Mouse (Mus musculus): ENCODE data around the gene Krt82. TPM values are rescaled to one million over a fixed set of nuclear protein-coding genes. Genes with fewer than 3 reads are reported as not detected.

Gene Krt82
- polyA plus RNA-seq (2017; shearing (Covaris generic)), result not detected

DNA sequence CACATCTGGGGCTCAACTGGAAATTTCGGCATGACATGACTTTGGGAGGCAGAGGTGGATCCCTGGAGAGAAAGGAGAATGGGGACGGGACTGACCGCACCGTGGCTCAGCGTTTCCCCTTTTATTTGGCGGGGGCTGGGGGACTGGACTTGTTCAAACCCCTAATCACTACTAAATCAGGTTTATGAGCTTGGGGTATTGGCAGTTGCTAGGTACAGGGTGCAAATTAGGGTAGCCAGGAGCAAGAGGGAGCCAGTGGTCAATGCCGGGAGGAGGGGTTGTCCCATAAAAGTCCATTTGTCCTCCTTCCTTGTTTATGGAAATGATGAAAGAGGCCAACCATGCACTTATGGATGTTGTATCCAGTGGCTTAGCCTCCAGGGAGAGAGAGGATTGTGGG, at the start of gene Krt82:
Gene Krt82 (minus strand): TSS at position 101 of the 400 bp plus-strand sequence.

DNA sequence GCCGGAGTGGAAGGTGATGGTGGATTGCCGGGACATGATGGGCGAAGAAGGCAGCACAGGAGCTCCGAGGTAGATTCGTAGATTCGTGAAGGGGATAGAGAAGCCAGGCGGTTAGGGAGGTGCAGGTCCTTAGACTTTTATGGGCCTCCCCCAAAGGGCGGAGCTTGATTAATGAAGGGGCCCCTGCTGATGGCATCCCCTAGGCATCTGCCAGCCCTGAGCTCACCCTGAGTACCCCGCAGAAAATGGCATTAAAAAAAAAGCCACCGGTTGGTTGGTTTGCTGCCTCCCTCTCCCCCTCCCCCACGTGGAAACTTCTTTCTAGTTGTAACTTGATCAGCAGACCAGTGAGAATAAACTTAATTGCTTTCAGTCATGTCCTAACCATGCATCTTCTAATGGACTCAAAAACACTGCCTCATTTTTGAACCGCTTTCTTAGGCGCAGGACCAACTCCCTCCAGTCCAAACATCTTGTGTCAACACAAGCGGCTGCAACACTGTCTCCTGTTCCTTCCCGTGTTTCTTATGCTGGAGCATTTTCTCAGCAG, 23.4 kb upstream of the Krt82 start, which contains the start of gene Krt75:
Gene Krt75 (minus strand): TSS at position 109 of the 550 bp plus-strand sequence.

DNA sequence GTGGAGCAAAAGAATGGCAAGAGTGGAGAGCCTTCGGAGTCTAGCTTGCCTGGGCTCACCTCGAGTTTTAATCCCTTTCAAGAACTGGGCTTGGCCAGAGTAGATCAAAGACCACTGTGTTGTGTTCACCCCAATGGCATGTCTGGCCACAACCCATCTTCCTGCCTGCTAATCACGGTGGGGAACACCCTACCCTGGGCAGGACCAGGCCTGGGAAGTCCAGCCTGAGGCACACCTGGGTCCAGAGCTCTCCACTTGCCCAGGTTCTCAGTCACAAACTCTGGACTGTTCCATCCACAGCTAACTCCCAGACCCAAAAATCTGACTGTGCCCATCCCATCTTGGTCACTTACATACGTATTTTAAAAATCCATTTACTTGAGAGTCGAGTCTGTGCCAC, 12.4 kb upstream of the Krt82 start, which contains the start of gene Krt90:
Gene Krt90 (minus strand): TSS at position 101 of the 400 bp plus-strand sequence.

DNA sequence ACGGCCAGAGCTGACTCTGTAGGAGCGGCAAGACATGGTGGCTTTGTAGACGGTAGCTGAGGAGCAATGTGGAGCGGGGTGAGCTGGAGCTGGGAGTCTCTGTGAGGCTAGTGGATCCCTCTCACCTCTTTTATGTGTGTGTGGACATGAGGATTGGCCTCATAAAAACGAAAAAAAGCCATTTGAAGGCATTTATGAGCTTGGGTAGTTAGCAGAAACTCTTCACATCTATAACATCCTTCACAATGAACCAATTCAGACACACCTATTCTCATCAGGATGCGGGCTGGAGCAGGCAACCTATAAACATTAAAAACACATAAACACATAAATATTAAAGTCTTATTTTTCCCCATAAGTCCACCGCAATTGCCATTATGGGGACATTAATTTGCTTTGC, 17.7 kb downstream of the Krt82 start, which contains the start of gene Krt84:
Gene Krt84 (minus strand): TSS at position 101 of the 400 bp plus-strand sequence.

DNA sequence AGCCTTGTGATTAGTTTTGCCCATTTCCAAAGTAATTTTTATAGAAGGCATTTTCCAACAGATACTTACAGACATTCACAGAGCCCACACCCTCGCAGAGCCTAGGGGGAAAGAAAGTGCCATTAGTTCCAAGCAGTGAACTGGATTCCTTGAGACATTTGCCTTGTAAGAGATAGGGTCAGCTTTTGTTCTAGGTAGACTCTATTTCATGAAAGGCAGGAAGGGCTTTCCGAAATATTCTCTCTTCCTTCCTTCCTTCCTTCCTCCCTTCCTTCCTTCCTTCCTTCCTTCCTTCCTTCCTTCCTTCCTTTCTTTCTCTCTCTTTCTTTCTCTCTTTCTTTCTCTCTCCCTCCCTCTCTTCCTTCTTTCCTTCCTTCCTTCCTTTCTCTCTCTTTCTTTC, 33.3 kb downstream of the Krt82 start, which contains the start of gene Gm49425:
Gene Gm49425 (minus strand): TSS at position 101 of the 400 bp plus-strand sequence.

DNA sequence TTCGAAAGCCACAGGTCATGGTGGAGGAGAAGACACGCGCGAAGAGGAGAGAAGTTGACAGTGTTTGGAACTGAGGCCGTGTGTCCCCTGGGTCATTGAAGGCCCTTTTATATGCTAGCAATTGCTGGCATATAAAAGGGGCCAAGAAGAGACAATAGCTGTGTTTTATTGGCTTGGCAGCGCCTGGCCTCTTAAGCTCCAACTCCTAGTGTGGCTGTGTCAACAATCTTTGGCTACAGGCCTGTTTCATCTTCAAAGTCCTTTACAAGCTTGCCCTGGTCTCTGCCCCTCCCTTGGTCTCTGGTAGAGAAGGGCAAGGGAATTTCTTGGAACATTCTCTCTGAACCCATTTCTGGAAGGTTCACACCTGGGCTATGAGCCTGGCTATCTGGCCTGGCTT, 59.0 kb downstream of the Krt82 start, which contains the start of gene Krt83:
Gene Krt83 (minus strand): TSS at position 82 of the 400 bp plus-strand sequence.

Other genes starting within 250 kb of the Krt82 start
- gene Krt80, start 180.5 kb downstream of the Krt82 start, polyA plus RNA-seq (2017; shearing (Covaris generic)), result 0.06 TPM
- gene Krt7, start 139.6 kb downstream of the Krt82 start, polyA plus RNA-seq (2017; shearing (Covaris generic)), result 0.07 TPM
- 0.16 TPM for gene Krt87, start 111.9 kb downstream of the Krt82 start, polyA plus RNA-seq (2017; shearing (Covaris generic))
- gene Krt88, start 102.9 kb downstream of the Krt82 start, polyA plus RNA-seq (2017; shearing (Covaris generic)), result not detected
- gene Krt81, start 86.9 kb downstream of the Krt82 start, polyA plus RNA-seq (2017; shearing (Covaris generic)), result not detected
- not detected for gene Krt86, start 77.2 kb downstream of the Krt82 start, polyA plus RNA-seq (2017; shearing (Covaris generic))
- 2.7 TPM for gene Krt83, start 59.2 kb downstream of the Krt82 start, polyA plus RNA-seq (2017; shearing (Covaris generic))
- gene Gm49425, start 33.4 kb downstream of the Krt82 start, polyA plus RNA-seq (2017; shearing (Covaris generic)), result not detected
- gene Krt84, start 17.8 kb downstream of the Krt82 start, polyA plus RNA-seq (2017; shearing (Covaris generic)), result 0.14 TPM
- gene Krt90, start 12.3 kb upstream of the Krt82 start, polyA plus RNA-seq (2017; shearing (Covaris generic)), result not detected
- gene Krt75, start 23.2 kb upstream of the Krt82 start, polyA plus RNA-seq (2017; shearing (Covaris generic)), result 0.18 TPM
- gene Gm5414, start 77.5 kb upstream of the Krt82 start, polyA plus RNA-seq (2017; shearing (Covaris generic)), result not detected
- not detected for gene Gm5478, start 96.7 kb upstream of the Krt82 start, polyA plus RNA-seq (2017; shearing (Covaris generic))
- gene Krt6b, start 129.6 kb upstream of the Krt82 start, polyA plus RNA-seq (2017; shearing (Covaris generic)), result not detected
- gene Krt6a, start 143.6 kb upstream of the Krt82 start, polyA plus RNA-seq (2017; shearing (Covaris generic)), result not detected
- gene Krt5, start 162.2 kb upstream of the Krt82 start, polyA plus RNA-seq (2017; shearing (Covaris generic)), result not detected
- gene Krt71, start 192.4 kb upstream of the Krt82 start, polyA plus RNA-seq (2017; shearing (Covaris generic)), result not detected
- not detected for gene Krt72, start 235.8 kb upstream of the Krt82 start, polyA plus RNA-seq (2017; shearing (Covaris generic))